Mouse (Mus musculus) testis, adult 2 months (tissue): Measurements from ENCODE around the gene Nexn. TPM values are rescaled to one million over a fixed set of nuclear protein-coding genes. Genes with fewer than 3 reads are reported as not detected.
A peak's percentile ranks its signal among the peaks of the same experiment; 100 is the strongest.
"Not testable (repeated sequence)": the region's sequence is repeated elsewhere in the genome, so short reads cannot be mapped to it uniquely, and the experiment has no call there.

ENCODE experiments used
- H3K27ac ChIP-seq: fragments of 200-500 bp; 2 replicates; pipeline ENCODE4 v1.5.1; 2012; ENCODE audit warnings: low read depth, low read length; ENCODE audit not compliant: control insufficient read depth, insufficient read depth
- H3K27me3 ChIP-seq: fragments of 200-500 bp; 2 replicates; pipeline ENCODE4 v1.6.1; 2012; ENCODE audit warnings: mild to moderate bottlenecking, low read length, moderate library complexity; ENCODE audit not compliant: control insufficient read depth, insufficient read depth
- H3K36me3 ChIP-seq: fragments of 200-500 bp; 2 replicates; pipeline ENCODE4 v1.6.1; 2012; ENCODE audit warnings: mild to moderate bottlenecking, low read length; ENCODE audit not compliant: control insufficient read depth, insufficient read depth
- H3K4me1 ChIP-seq: fragments of 200-500 bp; 2 replicates; pipeline ENCODE4 v1.6.1; 2012; ENCODE audit warnings: low read length; ENCODE audit not compliant: control insufficient read depth, insufficient read depth
- H3K4me3 ChIP-seq: fragments of 200-500 bp; 2 replicates; pipeline ENCODE4 v1.5.1; 2012; ENCODE audit warnings: low read depth, mild to moderate bottlenecking, low read length, moderate library complexity, mixed read lengths; ENCODE audit not compliant: control insufficient read depth
- CTCF ChIP-seq: fragments of 200-500 bp; IDR thresholded peaks from 2 replicates; pipeline ENCODE4 v1.5.1; 2012; ENCODE audit warnings: low read depth, mild to moderate bottlenecking, inconsistent platforms, low read length, moderate library complexity; ENCODE audit not compliant: control insufficient read depth, insufficient read depth, insufficient replicate concordance
- POLR2A ChIP-seq: fragments of 200-500 bp; IDR thresholded peaks from 2 replicates; pipeline ENCODE4 v1.6.1; 2012; ENCODE audit warnings: low read depth, mild to moderate bottlenecking, inconsistent platforms, low read length, moderate library complexity; ENCODE audit not compliant: control insufficient read depth
- polyA plus RNA-seq: library from polyadenylated mRNA; depleted of rRNA; stranded (reverse); fragments of >200 nt; gene quantifications from 2 replicates; pipeline ENCODE4 v1.2.3, GENCODE M21; 2012

Gene Nexn
- polyA plus RNA-seq, 1 experiment = 0.81 TPM

GRCm38 (mm10) chr3:152201181-152201580 is 65.0 kb downstream of the Nexn start:
- no peaks in the 10 kb centered on the region for H3K27me3 ChIP-seq
- H3K27ac ChIP-seq = no peak overlapping the region
- TF ChIP-seq CTCF = no peak
- TF ChIP-seq POLR2A = no peak
- no peak overlapping the region for H3K4me3 ChIP-seq
- no peaks in the 10 kb centered on the region for H3K4me1 ChIP-seq
- no peaks in the 10 kb centered on the region for H3K36me3 ChIP-seq

GRCm38 (mm10) chr3:152199125-152199524 is 67.0 kb downstream of the Nexn start:
- H3K36me3 ChIP-seq = no peaks in the 10 kb centered on the region
- no peak overlapping the region for H3K27ac ChIP-seq
- no peak for TF ChIP-seq CTCF
- no peak for TF ChIP-seq POLR2A
- H3K4me3 ChIP-seq = no peak overlapping the region
- H3K27me3 ChIP-seq = no peaks in the 10 kb centered on the region
- H3K4me1 ChIP-seq = no peaks in the 10 kb centered on the region

- not testable (repeated sequence) for H3K4me3 ChIP-seq, H3K4me1 ChIP-seq, H3K27me3 ChIP-seq, H3K36me3 ChIP-seq, H3K27ac ChIP-seq
These were observed 68.9 kb downstream of the Nexn start for GRCm38 (mm10) chr3:152197246-152197645.

- peak; percentile 76; the same call in 1 of the 2 replicates for TF ChIP-seq POLR2A
- TF ChIP-seq CTCF = no peak
- Histone ChIP-seq H3K4me3 (peak overlapping the region; percentile 83), H3K36me3 (no peaks in the 10 kb centered on the region), H3K27me3 (no peaks in the 10 kb centered on the region), H3K4me1 (no peaks in the 10 kb centered on the region; the same call in none of the 2 replicates), H3K27ac (peak overlapping the region; percentile 58; the same call in 1 of the 2 replicates)
These were observed 72.5 kb downstream of the Nexn start for GRCm38 (mm10) chr3:152193635-152194097.

- TF ChIP-seq POLR2A = no peak
- no peak for TF ChIP-seq CTCF
- Histone ChIP-seq H3K4me3 (peak overlapping the region; percentile 83; the same call in 1 of the 2 replicates), H3K27ac (peak overlapping the region; percentile 58; the same call in 1 of the 2 replicates), H3K27me3 (no peaks in the 10 kb centered on the region), H3K4me1 (no peaks in the 10 kb centered on the region; the same call in none of the 2 replicates), H3K36me3 (no peaks in the 10 kb centered on the region)
These were observed 73.0 kb downstream of the Nexn start for GRCm38 (mm10) chr3:152193177-152193576.

- Histone ChIP-seq H3K27me3 (no peaks in the 10 kb centered on the region), H3K36me3 (no peaks in the 10 kb centered on the region), H3K4me3 (peak overlapping the region; percentile 23; the same call in 1 of the 2 replicates), H3K27ac (peak overlapping the region; percentile 44), H3K4me1 (no peaks in the 10 kb centered on the region; the same call in none of the 2 replicates)
- TF ChIP-seq CTCF (no peak), POLR2A (no peak)
These were observed 73.8 kb downstream of the Nexn start for GRCm38 (mm10) chr3:152192238-152192931.

- TF ChIP-seq POLR2A (no peak), CTCF (no peak)
- Histone ChIP-seq H3K27ac (peak overlapping the region; percentile 44), H3K4me1 (no peaks in the 10 kb centered on the region; the same call in none of the 2 replicates), H3K36me3 (no peaks in the 10 kb centered on the region), H3K4me3 (peak overlapping the region; percentile 23), H3K27me3 (no peaks in the 10 kb centered on the region)
These were observed 74.3 kb downstream of the Nexn start for GRCm38 (mm10) chr3:152191791-152192237.
